ENCODE assay signal across 23 mouse cellular contexts in genomic region chr16:42332321-42332720, GRCm38 (mm10). TPM values are rescaled to one million over a fixed set of nuclear protein-coding genes. Genes with fewer than 3 reads are reported as not detected.
A peak's percentile ranks its signal among the peaks of the same experiment; 100 is the strongest.
DNase-seq lines count a peak whose midpoint lies in the region; TF ChIP-seq lines count a peak whose summit lies in the region.
"Had no signal": no experiment of that assay in that cellular context is flagged by ENCODE, and none has a peak within 500 bp of the region (broad histone marks: within the 10 kb centered on the region; RNA-seq: fewer than 3 reads in every experiment).

No protein-coding gene starts in this region.

- intact Hi-C loops in left cerebral cortex, postnatal 4 days (cut with DNase I) = loop anchor here (10.0 kb wide), 1 partner anchor 452 kb away; no protein-coding TSS in a partner anchor

- peak; percentile 23 for DNase-seq in embryo, embryonic 10.5 days (ENCODE audit: low spot score)
- DNase-seq in embryo, embryonic 9.5 days (ENCODE audit: extremely low spot score) = no peak
- peak; percentile 76 for DNase-seq in left cerebral cortex, postnatal 4 days
- no peak for DNase-seq in left cerebral cortex, adult 18-20 months (ENCODE audit: low spot score in 2 of 2)
- peak; percentile 86 for DNase-seq in cerebellum, adult 9-10 months
- peak; percentile 55 for DNase-seq in retina, embryonic 14.5 days (ENCODE audit: low spot score)
- no peak for DNase-seq in layer of hippocampus, adult 2 months (ENCODE audit: low spot score in 2 of 2)
- no peak for DNase-seq in layer of hippocampus, postnatal 14 days (ENCODE audit: low spot score in 2 of 2)
- DNase-seq: adrenal gland, postnatal 14 days; heart, adult 18-20 months; heart, postnatal 4 days; liver, postnatal 0 days; lung, postnatal 10 days; thymus, adult 2 months had no signal

- H3K27ac ChIP-seq in layer of hippocampus, adult 2 months = no peak overlapping the region
- H3K27ac ChIP-seq: forebrain, embryonic 10.5 days; intestine, embryonic 15.5 days; left cerebral cortex, adult 2 months; limb, embryonic 10.5 days; midbrain, embryonic 12.5 days; neural tube, embryonic 13.5 days had no signal

- TF ChIP-seq CTCF in layer of hippocampus, adult 2 months (conservative IDR thresholded peaks at IDR 0.05) = no peak

- H3K4me3 ChIP-seq in layer of hippocampus, adult 2 months = no peak overlapping the region
- H3K4me3 ChIP-seq: forebrain, embryonic 10.5 days; intestine, embryonic 15.5 days; left cerebral cortex, adult 2 months; limb, embryonic 10.5 days; midbrain, embryonic 12.5 days; neural tube, embryonic 13.5 days had no signal

RNA-seq across cellular contexts. Expression of gene Gap43, which starts 8.1 kb away (rescaled TPM):
- 1,000 to 10,000 TPM; 1,463 to 1,471 TPM for total RNA-seq in left cerebral cortex, postnatal 4 days (2021)
- total RNA-seq in left cerebral cortex, adult 18-20 months (2021) = 100 to 1,000 TPM; 311 to 334 TPM
- 100 to 1,000 TPM; 198 to 210 TPM for total RNA-seq in layer of hippocampus, adult 2 months (2021)
- total RNA-seq in layer of hippocampus, postnatal 14 days (2021) = 100 to 1,000 TPM; 432 to 438 TPM
- total RNA-seq: G1E; liver, adult 2 months; megakaryocyte progenitor cell, adult 5-6 weeks had no signal

Comparison
In these comparisons a context has a peak if more than half of its experiments do, and no peak if none do; other contexts are left out.
1. DNase-seq: peak in embryo, embryonic 10.5 days (single experiment), left cerebral cortex, postnatal 4 days (single experiment), cerebellum, adult 9-10 months (single experiment) and retina, embryonic 14.5 days (single experiment); none in embryo, embryonic 9.5 days (single experiment), left cerebral cortex, adult 18-20 months (0 of 2), layer of hippocampus, adult 2 months (0 of 2) and layer of hippocampus, postnatal 14 days (0 of 2).